Mouse (Mus musculus): ENCODE measurements around the gene Fam229a.
"Not testable (repeated sequence)": the region's sequence is repeated elsewhere in the genome, so short reads cannot be mapped to it uniquely, and the experiment has no call there.

Gene Fam229a

DNA sequence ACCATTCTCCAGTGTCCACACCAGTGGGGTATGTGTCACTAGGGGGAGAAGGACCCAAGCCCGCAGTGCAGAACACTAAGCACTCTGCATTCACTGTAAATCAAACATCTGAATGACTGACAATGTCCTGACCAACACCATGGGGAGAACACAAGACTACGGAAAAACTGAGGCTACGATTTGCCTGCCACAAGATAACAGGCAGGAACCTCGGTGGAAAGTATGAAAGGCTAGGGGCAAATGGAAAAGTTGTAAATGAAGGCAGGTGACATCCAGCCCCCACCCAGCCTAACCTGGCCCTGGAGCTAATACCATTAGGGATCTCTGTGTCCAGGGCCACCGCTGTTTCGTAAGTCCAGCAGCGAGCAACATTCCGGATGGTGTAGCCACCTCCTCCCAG is 27.5 kb downstream of the Fam229a start:
- DNase-seq (ENCODE audit: low spot score), result no peak

DNA sequence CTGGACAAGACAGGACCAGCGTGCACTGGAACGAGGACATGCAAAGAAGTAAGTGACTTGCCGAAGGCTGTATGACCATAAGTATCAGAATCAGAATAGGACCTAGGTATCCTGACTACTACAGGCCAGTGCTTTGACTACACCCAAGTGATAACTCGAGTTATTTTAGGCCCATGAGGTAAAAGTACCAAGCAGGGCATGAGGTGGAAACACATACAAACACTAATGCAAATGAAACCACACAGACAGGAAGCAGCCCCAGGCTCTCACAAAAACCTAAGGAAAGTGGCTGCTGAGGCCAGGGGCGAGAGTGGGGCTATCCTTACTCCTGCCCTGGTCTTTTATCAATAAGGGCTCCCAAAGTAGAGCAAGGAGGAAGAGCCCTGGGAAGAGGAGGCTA is 34.3 kb downstream of the Fam229a start:
- no peak for DNase-seq (ENCODE audit: low spot score)

DNA sequence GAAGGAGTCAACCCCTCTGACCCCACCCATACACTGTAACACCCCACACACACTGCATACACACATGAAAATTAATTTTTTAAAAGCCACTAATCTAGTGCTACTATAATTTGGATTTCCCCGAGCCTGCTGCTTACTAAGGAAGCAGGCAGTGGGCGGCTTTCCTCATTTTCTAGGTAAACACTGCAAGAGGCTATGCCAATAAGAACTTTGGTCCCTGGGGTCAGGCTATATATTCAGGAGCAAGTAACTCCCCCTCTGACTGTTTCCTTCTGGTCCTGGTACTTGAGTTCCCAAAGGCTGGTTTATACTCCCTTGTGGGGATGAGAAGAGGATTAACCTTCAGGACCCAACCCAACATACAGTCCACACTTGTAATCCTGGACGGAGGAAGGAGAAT is 34.9 kb downstream of the Fam229a start:
- DNase-seq (ENCODE audit: low spot score), result no peak

DNA sequence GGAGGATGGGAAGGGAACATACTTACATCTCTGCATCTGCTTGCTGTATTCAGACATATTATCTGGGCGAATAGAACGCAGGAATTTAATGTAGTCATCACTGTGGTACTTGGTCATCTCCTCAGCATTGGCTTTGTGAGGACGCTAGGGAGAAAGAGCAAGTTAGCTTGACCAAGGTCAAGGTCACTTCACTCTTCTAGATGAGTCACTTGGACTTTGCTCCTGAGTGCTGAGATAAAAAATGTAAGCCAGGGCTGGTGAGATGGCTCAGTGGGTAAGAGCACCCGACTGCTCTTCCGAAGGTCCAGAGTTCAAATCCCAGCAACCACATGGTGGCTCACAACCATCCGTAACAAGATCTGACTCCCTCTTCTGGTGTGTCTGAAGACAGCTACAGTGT is 37.9 kb downstream of the Fam229a start:
- DNase-seq (ENCODE audit: low spot score), result not testable (repeated sequence)

DNA sequence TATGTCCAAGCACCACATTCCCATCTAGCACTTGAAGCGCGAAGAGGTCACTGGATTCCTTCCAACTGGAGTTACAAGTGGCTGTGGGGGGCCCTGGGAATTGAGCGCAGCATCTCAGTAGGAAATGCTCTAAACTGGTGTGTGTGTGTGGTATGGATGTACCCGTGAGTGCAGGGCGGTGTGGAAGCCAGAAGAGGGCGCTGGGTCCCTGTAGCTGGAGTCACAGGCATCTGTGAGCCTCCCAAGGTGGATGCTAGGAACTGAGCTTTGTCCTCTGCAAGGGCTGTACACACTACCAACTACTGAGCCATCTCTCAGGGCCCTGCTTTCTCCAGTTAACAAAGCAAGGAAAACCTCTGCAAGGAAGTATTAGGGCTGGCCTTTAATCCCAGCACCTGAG is 49.0 kb downstream of the Fam229a start:
- no peak for DNase-seq (ENCODE audit: low spot score)
